Mouse (Mus musculus) heart, postnatal 0 days (tissue): ENCODE measurements around the gene Map2k6. TPM values are rescaled to one million over a fixed set of nuclear protein-coding genes. Genes with fewer than 3 reads are reported as not detected.

Experiments used
- ATAC-seq: fragments of 200-750 bp; cut with Nextera tagmentation; 2 replicates; pipeline ENCODE4 v1.8.0; 2017; ENCODE audit warnings: low read depth, moderate number of reproducible peaks, moderate library complexity; ENCODE audit not compliant: insufficient read depth
- DNase-seq: peaks from one replicate; pipeline ENCODE4 v3.0.0-alpha.2; 2016; ENCODE audit warnings: low spot score
- H3K27ac ChIP-seq: fragments of 300-500 bp; sonication (generic); 2 replicates; pipeline ENCODE4 v1.5.1; 2014; ENCODE audit warnings: low read depth, mild to moderate bottlenecking
- H3K27me3 ChIP-seq: fragments of 300-500 bp; sonication (generic); 2 replicates; pipeline ENCODE4 v1.6.1; 2014; ENCODE audit warnings: low read length, mixed read lengths; ENCODE audit not compliant: control insufficient read depth, insufficient read depth
- H3K36me3 ChIP-seq: fragments of 300-500 bp; sonication (generic); replicated peaks from 2 replicates; pipeline ENCODE4 v1.6.1; 2014; ENCODE audit warnings: low read length, mixed read lengths; ENCODE audit not compliant: control insufficient read depth, insufficient read depth
- H3K4me1 ChIP-seq: fragments of 300-500 bp; sonication (generic); 2 replicates; pipeline ENCODE4 v1.6.1; 2014; ENCODE audit warnings: antibody characterized with exemption; ENCODE audit not compliant: control insufficient read depth, insufficient read depth
- H3K4me2 ChIP-seq: fragments of 300-500 bp; sonication (generic); 2 replicates; pipeline ENCODE4 v1.6.1; 2014; ENCODE audit warnings: low read depth, mild to moderate bottlenecking, low read length, moderate library complexity
- H3K4me3 ChIP-seq: fragments of 300-500 bp; sonication (generic); 2 replicates; pipeline ENCODE4 v1.5.1; 2014; ENCODE audit warnings: low read depth, low read length
- H3K9ac ChIP-seq: fragments of 300-500 bp; sonication (generic); replicated peaks from 2 replicates; pipeline ENCODE4 v1.6.1; 2014; ENCODE audit warnings: low read depth, low read length, mixed read lengths
- H3K9me3 ChIP-seq: fragments of 300-500 bp; sonication (generic); replicated peaks from 2 replicates; pipeline ENCODE4 v1.6.1; 2016; ENCODE audit warnings: low read length; ENCODE audit not compliant: control insufficient read depth
- CTCF ChIP-seq: IDR thresholded peaks from 2 replicates; pipeline ENCODE4 v1.5.1; 2016; ENCODE audit warnings: antibody characterized with exemption, control low read depth, low read depth
- EP300 ChIP-seq: IDR thresholded peaks from 2 replicates; pipeline ENCODE4 v1.6.1; 2016; ENCODE audit warnings: antibody characterized with exemption, low read depth
- WGBS: fragments of 180-500 bp; shearing (Covaris S2); extraction: QIAGEN DNeasy Blood & Tissue Kit; methylation state at CpG from one replicate; pipeline ENCODE4 v1.1.7; 2014; 5-methylcytosine and 5-hydroxymethylcytosine counted together
- polyA plus RNA-seq: library from polyadenylated mRNA; unstranded; fragments of >200 nt; fragmentation: Nextera tagmentation; extraction: Ambion mirVana; gene quantifications from 2 replicates; pipeline ENCODE4 v1.2.1, GENCODE M21; 2015
- total RNA-seq: library from RNA; depleted of rRNA; stranded (reverse); fragments of >200 nt; gene quantifications from 2 replicates; pipeline ENCODE4 v1.2.3, GENCODE M21; 2014; ENCODE audit warnings: low replicate concordance

Gene Map2k6
- total and polyA plus RNA-seq, 2 experiments from 2014 or later, result 9.3 to 17.4 TPM

DNA sequence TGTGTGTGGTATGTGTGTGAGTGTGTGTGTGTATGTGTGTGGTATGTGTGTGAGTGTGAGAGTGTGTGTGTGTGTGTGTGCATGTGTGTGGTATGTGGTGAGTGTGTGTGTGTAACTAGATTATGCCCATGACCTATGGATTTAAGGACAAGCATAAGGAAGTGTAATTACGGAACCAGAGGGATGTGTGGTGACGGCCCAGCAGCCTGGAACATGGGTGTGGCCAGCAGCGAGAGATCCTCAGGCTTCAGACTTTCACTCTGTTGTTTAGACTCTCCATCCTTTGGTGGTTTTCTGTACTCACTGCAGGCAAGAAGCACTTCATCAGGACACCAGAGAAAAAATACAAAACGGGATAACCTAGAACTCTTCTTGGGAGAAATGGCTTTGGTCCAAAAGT is 143.0 kb downstream of the Map2k6 start:
- no peak for TF ChIP-seq EP300
- no peak for TF ChIP-seq CTCF
- 71% methylated on average over 4 of the region's 4 CpGs for WGBS

DNA sequence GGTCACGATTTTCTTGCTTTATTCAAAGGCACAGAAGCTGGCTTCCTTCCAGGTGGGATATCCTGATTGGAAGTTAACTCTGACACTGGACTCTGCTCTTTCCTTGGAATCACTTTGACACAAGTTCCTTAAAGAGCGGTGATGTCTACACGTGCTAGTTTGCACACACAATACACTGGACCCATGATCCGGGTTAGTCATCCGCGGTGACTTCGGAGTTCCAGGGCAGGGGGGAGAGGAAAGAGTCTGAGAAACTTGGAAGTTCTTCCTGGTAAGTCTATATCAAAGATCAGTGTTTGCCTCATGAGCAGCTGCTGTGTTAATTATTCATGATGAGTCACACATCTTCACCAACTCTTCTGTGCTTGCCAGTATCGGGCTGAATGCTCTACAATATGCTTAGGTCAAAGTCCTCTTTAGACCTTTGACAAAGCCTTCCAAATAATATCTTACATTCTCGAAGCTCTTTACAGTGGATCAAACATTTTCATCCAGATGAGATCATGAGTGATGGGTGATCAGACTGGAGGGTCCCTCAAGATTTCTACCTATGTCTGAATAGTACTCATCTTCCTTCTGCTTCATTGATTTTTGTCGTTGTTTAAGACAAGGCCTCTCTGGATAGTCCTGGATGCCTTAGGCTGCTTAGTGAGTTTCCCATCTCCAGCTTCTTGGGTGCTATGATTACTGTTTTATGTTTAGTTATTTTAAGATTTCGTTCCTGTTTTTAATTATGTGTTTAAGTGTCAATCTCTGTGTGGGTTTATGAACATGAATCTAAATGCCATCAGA is 145.7 kb downstream of the Map2k6 start:
- no peaks in the 10 kb centered on the region for H3K9me3 ChIP-seq
- DNase-seq (no peak), ATAC-seq (no peak)
- no peaks in the 10 kb centered on the region for H3K4me1 ChIP-seq
- TF ChIP-seq EP300, result no peak
- no peak for TF ChIP-seq CTCF
- no peaks in the 10 kb centered on the region for H3K36me3 ChIP-seq
- WGBS, result 65% methylated on average over 11 of the region's 11 CpGs
- H3K9ac ChIP-seq, result no peak overlapping the region
- H3K4me3 ChIP-seq, result no peak overlapping the region
- no peak overlapping the region for H3K27ac ChIP-seq
- no peak overlapping the region for H3K4me2 ChIP-seq
- H3K27me3 ChIP-seq, result no peaks in the 10 kb centered on the region

More for the DNA sequence above, 143.0 kb downstream of the Map2k6 start:
- Histone ChIP-seq H3K9me3 (no peaks in the 10 kb centered on the region), H3K9ac (no peak overlapping the region), H3K4me1 (no peaks in the 10 kb centered on the region), H3K27ac (no peak overlapping the region), H3K36me3 (no peaks in the 10 kb centered on the region), H3K4me3 (no peak overlapping the region), H3K27me3 (no peaks in the 10 kb centered on the region), H3K4me2 (no peak overlapping the region)
- ATAC-seq, result no peak
- no peak for DNase-seq

DNA sequence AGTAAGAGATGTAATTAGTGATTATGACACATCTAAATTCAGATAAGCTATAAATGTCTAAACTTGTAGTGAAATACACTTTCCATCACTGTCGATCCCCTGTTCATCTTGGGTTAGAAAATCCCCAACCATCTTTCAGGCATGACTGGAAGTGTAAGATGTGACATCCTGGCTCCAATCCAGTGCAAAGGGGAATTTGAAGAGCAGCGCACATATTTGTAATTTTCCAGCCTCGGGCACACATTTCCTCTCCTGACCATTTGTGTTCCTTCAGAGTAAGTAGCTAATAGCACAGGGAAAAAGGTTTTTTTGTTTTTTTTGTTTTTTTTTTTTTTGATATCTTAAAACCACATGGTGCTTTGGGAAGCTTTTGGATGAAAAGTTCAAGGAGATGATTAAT is 146.5 kb downstream of the Map2k6 start:
- DNase-seq, result no peak
- no peak for TF ChIP-seq CTCF
- TF ChIP-seq EP300, result no peak
- Histone ChIP-seq H3K9me3 (no peaks in the 10 kb centered on the region), H3K4me3 (no peak overlapping the region), H3K27ac (no peak overlapping the region), H3K27me3 (no peaks in the 10 kb centered on the region), H3K4me1 (no peaks in the 10 kb centered on the region), H3K4me2 (no peak overlapping the region), H3K36me3 (no peaks in the 10 kb centered on the region), H3K9ac (no peak overlapping the region)
- WGBS, result 45% methylated on average over 3 of the region's 3 CpGs
- no peak for ATAC-seq

DNA sequence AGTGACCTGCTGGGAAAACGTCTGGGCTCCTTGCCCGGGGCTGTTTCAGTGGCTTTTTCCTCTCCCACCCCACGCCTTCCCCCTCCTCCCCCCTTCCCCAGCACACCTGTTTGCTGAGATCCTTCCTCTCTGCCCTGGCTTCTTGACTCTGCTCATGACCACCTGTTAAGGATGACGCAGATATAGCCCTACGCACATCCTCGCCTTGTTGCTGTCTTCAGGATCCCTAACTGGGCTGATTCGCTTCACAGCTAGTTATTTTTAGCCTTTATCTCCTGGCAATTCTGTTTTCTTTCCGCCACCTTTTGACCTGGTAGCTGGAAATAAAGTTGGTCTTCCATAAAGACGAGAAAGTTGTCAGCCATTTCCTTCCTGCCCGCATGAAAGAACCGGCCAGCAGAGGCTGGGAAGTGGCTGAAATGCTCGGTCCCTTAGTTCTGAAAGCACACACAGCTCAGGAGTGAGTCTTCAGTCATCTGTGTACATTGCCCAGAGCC is 152.6 kb downstream of the Map2k6 start:
- Histone ChIP-seq H3K9me3 (no peaks in the 10 kb centered on the region), H3K27ac (no peak overlapping the region), H3K9ac (no peak overlapping the region), H3K4me2 (peak overlapping the region; percentile 38), H3K36me3 (no peaks in the 10 kb centered on the region), H3K4me3 (no peak overlapping the region), H3K4me1 (0 out of 2 replicates have a peak, but pooled peaks cover 10% of the 10 kb centered on the region), H3K27me3 (no peaks in the 10 kb centered on the region)
- 25% methylated on average over 12 of the region's 12 CpGs for WGBS
- TF ChIP-seq CTCF (no peak), EP300 (no peak)
- DNase-seq (no peak), ATAC-seq (peak; percentile 41; the same call in 1 of the 2 replicates)

DNA sequence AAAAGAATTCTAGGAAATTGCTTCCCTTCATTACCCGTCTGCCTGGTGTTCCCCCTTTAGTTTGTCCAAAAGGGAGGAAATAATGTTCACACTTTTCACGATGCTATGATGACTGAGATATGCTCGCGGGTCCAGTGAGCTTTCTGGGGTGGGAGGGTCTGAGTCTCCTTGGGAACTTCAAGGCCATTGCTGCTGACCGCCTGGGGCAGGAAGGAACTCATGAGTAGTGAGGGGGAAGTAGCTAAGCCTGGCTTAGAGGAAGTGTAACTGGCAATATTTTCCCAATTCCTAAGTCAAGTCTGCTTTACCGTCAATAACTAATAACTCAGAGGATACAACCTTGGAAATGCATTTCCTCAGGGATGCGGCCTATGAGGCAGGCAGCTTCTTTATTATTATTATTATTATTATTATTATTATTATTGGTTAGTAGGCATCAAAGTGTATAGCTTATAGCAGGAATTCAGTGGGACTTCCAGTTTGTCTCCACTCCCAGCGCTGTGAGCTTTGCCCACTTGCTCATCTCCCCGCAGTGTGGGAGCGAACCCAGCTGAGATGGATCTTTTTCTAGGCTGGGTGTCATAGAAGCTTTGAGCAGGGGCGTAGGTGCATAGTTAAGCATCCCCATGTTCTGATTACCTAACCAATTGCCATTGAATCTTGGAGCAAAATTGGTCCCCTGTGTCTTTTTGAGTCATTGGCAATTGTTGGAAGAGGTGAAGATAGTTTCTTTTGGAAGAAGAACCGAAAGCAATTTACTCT is 163.6 kb downstream of the Map2k6 start:
- Histone ChIP-seq H3K9me3 (no peaks in the 10 kb centered on the region), H3K27ac (no peak overlapping the region), H3K4me3 (no peak overlapping the region), H3K36me3 (no peaks in the 10 kb centered on the region), H3K27me3 (no peaks in the 10 kb centered on the region), H3K4me2 (peak overlapping the region; percentile 43; the same call in 1 of the 2 replicates), H3K4me1 (no peaks in the 10 kb centered on the region; the same call in 1 of the 2 replicates), H3K9ac (no peak overlapping the region)
- no peak for DNase-seq
- TF ChIP-seq CTCF, result no peak
- no peak for TF ChIP-seq EP300
- ATAC-seq, result no peak
- WGBS, result 76% methylated on average over 12 of the region's 12 CpGs
